Mouse (Mus musculus): Measurements from ENCODE around the gene Rnf151. TPM values are rescaled to one million over a fixed set of nuclear protein-coding genes. Genes with fewer than 3 reads are reported as not detected.
A peak's percentile ranks its signal among the peaks of the same experiment; 100 is the strongest.

Rnf151 gene
- total RNA-seq (2014; rRNA removed) (not detected in 2 replicates), polyA plus RNA-seq (2015; fragmentation: Nextera tagmentation; extraction: Ambion mirVana) (not detected in 2 replicates)

GRCm38 (mm10) chr17:24717943-24718342 is at the start of gene Rnf151, which contains the start of gene Rps2:
Gene Rnf151 (minus strand): TSS chr17:24718063.
Gene Rps2 (plus strand): TSS chr17:24718116.
- H3K9me3 ChIP-seq (ENCODE audit: low read length), result no peaks in the 10 kb centered on the region
- no peak within 1 kb of the TSS for H3K27ac ChIP-seq (ENCODE audit: low read depth, low read length)
- H3K4me3 ChIP-seq (ENCODE audit: low read depth, low read length), result peak within 1 kb of the TSS; percentile 74
- no peak within 1 kb of the TSS for H3K9ac ChIP-seq (replicated peaks; ENCODE audit: low read length, poor library complexity, severe bottlenecking)
- peak within 1 kb of the TSS; percentile 60; the same call in 1 of the 2 replicates for H3K4me2 ChIP-seq (ENCODE audit: low read depth, low read length, poor library complexity, severe bottlenecking)
- peaks cover 13% of the 10 kb centered on the region; the same call in 1 of the 2 replicates for H3K36me3 ChIP-seq (ENCODE audit: insufficient read depth, low read length)
- no peaks in the 10 kb centered on the region; the same call in none of the 2 replicates for H3K4me1 ChIP-seq (ENCODE audit: insufficient read depth, low read length)
- no peak for TF ChIP-seq CTCF (IDR thresholded peaks at IDR 0.05)
- DNase-seq (ENCODE audit: low spot score), result no peak
- ATAC-seq (ENCODE audit: low FRiP score), result no peak
- H3K27me3 ChIP-seq (ENCODE audit: insufficient read depth, low read length), result no peaks in the 10 kb centered on the region
- 85% methylated on average over 4 of the region's 4 CpGs for WGBS

DNA sequence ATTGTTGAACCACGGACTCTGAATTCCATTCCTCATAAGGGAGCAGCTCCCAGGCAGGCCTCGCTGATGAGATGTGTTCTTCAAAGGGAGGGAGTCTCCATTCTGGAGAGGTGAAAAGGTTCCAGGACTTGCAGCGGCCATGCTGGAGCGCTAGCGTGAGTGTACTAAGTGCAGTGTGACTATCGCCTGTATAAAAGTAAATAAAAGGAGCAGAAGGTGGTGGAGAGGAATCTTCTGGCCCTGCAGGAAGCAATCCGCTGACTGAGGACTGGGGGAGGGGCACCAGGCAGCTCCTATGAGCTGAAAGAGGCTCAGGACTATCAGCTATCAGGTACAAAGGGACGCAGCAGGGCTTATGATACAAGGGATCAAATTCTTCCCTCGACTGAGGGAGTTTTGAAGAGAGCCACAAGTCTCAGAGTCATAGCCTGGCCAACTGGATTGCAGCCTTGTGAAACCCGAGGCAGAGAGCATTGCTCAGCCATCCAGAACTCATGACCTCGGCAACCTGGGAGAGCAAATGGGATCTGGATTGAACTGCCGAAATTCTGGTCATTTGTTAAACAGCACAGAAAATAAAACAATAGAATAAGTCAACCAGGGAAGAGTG is 48.5 kb upstream of the Rnf151 start:
- Histone ChIP-seq H3K9ac (replicated peaks; ENCODE audit: low read length, poor library complexity, severe bottlenecking) (no peak overlapping the region), H3K4me1 (ENCODE audit: insufficient read depth, low read length) (no peaks in the 10 kb centered on the region), H3K4me3 (ENCODE audit: low read depth, low read length) (no peak overlapping the region), H3K4me2 (ENCODE audit: low read depth, low read length, poor library complexity, severe bottlenecking) (no peak overlapping the region), H3K27ac (ENCODE audit: low read depth, low read length) (no peak overlapping the region), H3K36me3 (ENCODE audit: insufficient read depth, low read length) (no peaks in the 10 kb centered on the region), H3K9me3 (ENCODE audit: low read length) (no peaks in the 10 kb centered on the region), H3K27me3 (ENCODE audit: insufficient read depth, low read length) (no peaks in the 10 kb centered on the region)
- whole genome bisulfite sequencing, result 22% methylated on average over 12 of the region's 12 CpGs
- DNase-seq (ENCODE audit: low spot score) (no peak), ATAC-seq (ENCODE audit: low FRiP score) (no peak)
- TF ChIP-seq CTCF (IDR thresholded peaks at IDR 0.05), result no peak

DNA sequence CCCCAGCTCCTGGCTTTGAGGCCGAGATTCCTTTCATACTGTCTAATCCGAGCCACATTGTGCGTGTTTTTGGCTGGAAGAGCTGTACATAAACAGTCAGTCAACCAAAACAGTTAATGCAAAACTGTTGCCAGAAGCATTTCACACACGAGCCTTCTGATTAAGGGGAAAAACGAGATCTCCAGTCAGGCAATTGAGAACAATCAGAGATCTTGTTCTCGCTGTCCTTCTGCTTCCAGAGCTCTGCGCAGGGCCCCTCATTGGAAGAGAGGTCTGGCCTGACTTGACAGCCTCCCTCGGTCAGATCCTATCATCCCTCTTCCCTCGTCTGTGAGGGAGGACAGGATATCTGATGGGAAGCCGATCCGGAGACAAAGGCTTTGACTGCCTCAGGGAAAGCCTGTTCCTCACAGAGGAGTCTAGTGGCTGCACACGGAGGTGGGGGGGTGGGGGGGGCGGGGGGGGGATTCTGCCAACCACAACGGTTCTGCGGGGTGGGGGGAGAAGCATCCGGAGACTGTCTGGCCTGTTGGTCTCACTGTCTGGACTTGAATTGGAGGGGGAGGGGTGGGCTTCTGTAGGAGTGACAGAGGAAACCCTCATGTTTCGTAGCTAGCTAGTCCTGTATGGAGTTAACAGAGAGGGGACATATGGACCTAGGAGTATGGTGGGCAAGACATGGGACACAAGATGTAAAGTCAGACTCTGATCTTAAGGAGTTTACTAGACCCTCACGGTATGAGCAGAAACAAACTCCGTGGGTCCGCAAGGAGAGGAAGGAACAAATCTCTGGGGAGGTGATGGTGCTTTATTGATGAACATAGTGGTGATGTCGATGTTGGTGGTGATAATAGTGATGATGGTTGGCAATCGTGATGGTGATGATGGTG is 47.4 kb upstream of the Rnf151 start:
- DNase-seq (ENCODE audit: low spot score), result peak; percentile 53
- Histone ChIP-seq H3K36me3 (ENCODE audit: insufficient read depth, low read length) (no peaks in the 10 kb centered on the region), H3K4me3 (ENCODE audit: low read depth, low read length) (no peak overlapping the region), H3K4me2 (ENCODE audit: low read depth, low read length, poor library complexity, severe bottlenecking) (no peak overlapping the region), H3K9ac (replicated peaks; ENCODE audit: low read length, poor library complexity, severe bottlenecking) (no peak overlapping the region), H3K9me3 (ENCODE audit: low read length) (no peaks in the 10 kb centered on the region), H3K27ac (ENCODE audit: low read depth, low read length) (no peak overlapping the region), H3K27me3 (ENCODE audit: insufficient read depth, low read length) (no peaks in the 10 kb centered on the region), H3K4me1 (ENCODE audit: insufficient read depth, low read length) (no peaks in the 10 kb centered on the region)
- no peak for TF ChIP-seq CTCF (IDR thresholded peaks at IDR 0.05)
- WGBS, result 43% methylated on average over 21 of the region's 22 CpGs
- ATAC-seq (ENCODE audit: low FRiP score), result peak; percentile 52; the same call in 1 of the 2 replicates

- Histone ChIP-seq H3K4me1 (ENCODE audit: insufficient read depth, low read length) (no peaks in the 10 kb centered on the region), H3K9me3 (ENCODE audit: low read length) (no peaks in the 10 kb centered on the region), H3K27ac (ENCODE audit: low read depth, low read length) (no peak overlapping the region), H3K4me3 (ENCODE audit: low read depth, low read length) (no peak overlapping the region), H3K27me3 (ENCODE audit: insufficient read depth, low read length) (no peaks in the 10 kb centered on the region), H3K36me3 (ENCODE audit: insufficient read depth, low read length) (no peaks in the 10 kb centered on the region), H3K4me2 (ENCODE audit: low read depth, low read length, poor library complexity, severe bottlenecking) (no peak overlapping the region), H3K9ac (replicated peaks; ENCODE audit: low read length, poor library complexity, severe bottlenecking) (no peak overlapping the region)
- WGBS, result 60% methylated on average over 5 of the region's 5 CpGs
- ATAC-seq (ENCODE audit: low FRiP score), result no peak
- DNase-seq (ENCODE audit: low spot score), result no peak
- TF ChIP-seq CTCF (IDR thresholded peaks at IDR 0.05), result no peak
These were observed 43.3 kb upstream of the Rnf151 start for GRCm38 (mm10) chr17:24761121-24761520.

GRCm38 (mm10) chr17:24757394-24757793 is 39.5 kb upstream of the Rnf151 start:
- Histone ChIP-seq H3K4me3 (ENCODE audit: low read depth, low read length) (no peak overlapping the region), H3K4me1 (ENCODE audit: insufficient read depth, low read length) (0 out of 2 replicates have a peak, but pooled peaks cover 2% of the 10 kb centered on the region), H3K9ac (replicated peaks; ENCODE audit: low read length, poor library complexity, severe bottlenecking) (no peak overlapping the region), H3K9me3 (ENCODE audit: low read length) (no peaks in the 10 kb centered on the region), H3K4me2 (ENCODE audit: low read depth, low read length, poor library complexity, severe bottlenecking) (no peak overlapping the region), H3K27ac (ENCODE audit: low read depth, low read length) (no peak overlapping the region), H3K36me3 (ENCODE audit: insufficient read depth, low read length) (no peaks in the 10 kb centered on the region), H3K27me3 (ENCODE audit: insufficient read depth, low read length) (peaks cover 33% of the 10 kb centered on the region)
- 100% methylated on average over 1 of the region's 1 CpGs for WGBS
- ATAC-seq (ENCODE audit: low FRiP score), result no peak
- no peak for TF ChIP-seq CTCF (IDR thresholded peaks at IDR 0.05)
- DNase-seq (ENCODE audit: low spot score), result no peak
